Mouse (Mus musculus) liver, adult 2 months (tissue): ENCODE measurements around the gene Fam173b.

Experiments used
- CTCF ChIP-seq: fragments of 200-500 bp; IDR thresholded peaks from 2 replicates; pipeline ENCODE4 v1.5.1; 2011; ENCODE audit warnings: low read depth, low read length, control low read depth
- POLR2A ChIP-seq: fragments of 200-500 bp; IDR thresholded peaks from 2 replicates; pipeline ENCODE4 v1.6.1; 2011; ENCODE audit warnings: low read length, control low read depth; ENCODE audit not compliant: insufficient read depth; ENCODE audit errors: extremely low read depth

GRCm38 (mm10) chr15:31660133-31660795 lies 58.6 kb downstream of the Fam173b start:
- TF ChIP-seq CTCF = no peak
- no peak for TF ChIP-seq POLR2A
